Mouse (Mus musculus) thymus, postnatal 0 days (tissue): ENCODE results near the gene Pole. TPM values are rescaled to one million over a fixed set of nuclear protein-coding genes. Genes with fewer than 3 reads are reported as not detected.
A peak's percentile ranks its signal among the peaks of the same experiment; 100 is the strongest.

Experiments
- DNase-seq: peaks from one replicate; pipeline ENCODE4 v3.0.0-alpha.2; 2015; ENCODE audit warnings: low spot score
- polyA plus RNA-seq: library from polyadenylated mRNA; unstranded; fragments of >200 nt; fragmentation: Nextera tagmentation; extraction: Ambion mirVana; gene quantifications from 2 replicates; pipeline ENCODE4 v1.2.1, GENCODE M21; 2015

Pole gene
- polyA plus RNA-seq, 1 experiment from 2014 or later: 21.0 TPM

GRCm38 (mm10) chr5:110342648-110343284, 56.7 kb downstream of the Pole start, which contains the start of gene P2rx2:
Gene P2rx2, minus strand, starts transcription at chr5:110343212.
- peak; percentile 41 for DNase-seq

DNA sequence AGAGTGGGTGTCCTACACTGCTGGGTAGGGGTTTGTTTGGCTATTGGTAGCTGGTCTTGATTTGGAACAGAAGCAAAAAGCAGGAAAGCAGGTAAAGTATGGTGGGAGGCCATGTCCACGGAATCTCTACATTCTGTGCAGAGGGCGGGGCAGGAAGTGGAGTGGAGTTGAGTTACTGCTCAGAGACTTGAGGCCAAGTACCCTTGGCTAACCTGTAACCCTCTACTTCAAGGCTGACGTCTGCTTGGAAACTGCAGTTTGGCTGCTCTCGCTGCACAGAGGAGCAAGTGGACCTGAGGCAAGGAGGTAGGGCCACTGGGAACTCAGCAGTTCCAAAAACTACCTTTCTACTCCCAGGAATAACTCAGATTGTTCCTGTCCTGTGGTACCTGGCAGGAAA, 58.4 kb downstream of the Pole start, which contains the start of gene Lrcol1:
Gene Lrcol1 (plus strand): TSS at position 207 of the 400 bp plus-strand sequence.
- no peak for DNase-seq

DNA sequence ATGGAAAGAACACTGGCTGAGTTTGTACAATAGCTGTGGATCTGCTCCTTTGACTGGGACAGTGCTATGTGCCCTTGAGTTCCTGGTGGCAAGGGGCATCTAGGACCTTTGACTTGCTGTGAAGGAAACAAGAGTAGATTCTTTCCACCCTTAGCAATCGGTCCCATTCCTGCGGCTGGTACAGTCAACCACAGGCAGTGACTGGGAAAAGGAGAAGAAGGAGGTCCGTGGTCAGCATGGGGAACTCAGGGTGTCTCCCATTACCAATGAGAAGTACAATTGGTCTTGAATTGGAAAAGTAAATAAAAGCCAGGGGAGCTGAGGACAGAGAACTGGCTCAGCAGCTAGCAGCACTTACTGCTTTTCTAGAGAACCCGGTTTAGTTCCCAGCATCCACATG, 59.4 kb downstream of the Pole start:
- no peak for DNase-seq

- no peak for DNase-seq
These were observed 60.9 kb downstream of the Pole start for GRCm38 (mm10) chr5:110347006-110347405.

GRCm38 (mm10) chr5:110354716-110355115, 68.6 kb downstream of the Pole start:
- DNase-seq: peak; percentile 55

- DNase-seq: peak; percentile 81
These were observed 71.5 kb downstream of the Pole start for GRCm38 (mm10) chr5:110357531-110358179.

GRCm38 (mm10) chr5:110361465-110361864, 75.4 kb downstream of the Pole start:
- no peak for DNase-seq

- no peak for DNase-seq
These were observed 76.7 kb downstream of the Pole start for GRCm38 (mm10) chr5:110362813-110363178.

DNA sequence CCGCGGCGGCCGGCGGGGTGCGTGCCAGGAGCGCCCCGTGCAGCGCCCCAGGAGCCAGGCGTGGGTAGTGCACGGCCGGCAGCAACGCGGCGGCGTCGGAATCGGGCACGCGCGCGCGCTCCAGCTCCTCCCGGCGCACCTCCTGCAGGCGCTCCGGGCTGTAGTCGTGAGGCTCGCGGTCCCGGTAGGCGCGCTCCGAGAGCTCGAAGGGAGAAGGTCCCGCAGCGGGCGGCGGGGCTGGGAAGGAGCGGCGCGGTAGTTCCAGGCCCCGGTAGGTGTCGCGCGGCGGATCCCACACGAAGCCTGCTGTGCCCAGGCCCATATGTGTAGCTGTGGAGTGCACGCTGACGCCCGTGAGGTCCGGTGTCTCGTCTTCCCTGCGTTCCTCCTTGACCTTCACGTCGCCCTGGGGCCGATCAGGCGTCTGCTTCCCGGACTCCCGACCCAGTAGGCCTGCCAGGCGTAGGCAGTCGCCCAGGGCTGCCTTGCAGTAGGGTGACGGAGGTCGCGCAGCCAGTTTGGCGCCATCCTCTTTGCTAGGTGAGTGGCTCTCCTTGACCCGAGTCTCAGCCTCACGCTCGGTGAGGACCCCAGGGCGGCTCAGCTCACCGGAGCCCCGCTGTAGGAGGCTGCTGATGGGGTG, 77.2 kb downstream of the Pole start:
- DNase-seq: peak; percentile 78

DNA sequence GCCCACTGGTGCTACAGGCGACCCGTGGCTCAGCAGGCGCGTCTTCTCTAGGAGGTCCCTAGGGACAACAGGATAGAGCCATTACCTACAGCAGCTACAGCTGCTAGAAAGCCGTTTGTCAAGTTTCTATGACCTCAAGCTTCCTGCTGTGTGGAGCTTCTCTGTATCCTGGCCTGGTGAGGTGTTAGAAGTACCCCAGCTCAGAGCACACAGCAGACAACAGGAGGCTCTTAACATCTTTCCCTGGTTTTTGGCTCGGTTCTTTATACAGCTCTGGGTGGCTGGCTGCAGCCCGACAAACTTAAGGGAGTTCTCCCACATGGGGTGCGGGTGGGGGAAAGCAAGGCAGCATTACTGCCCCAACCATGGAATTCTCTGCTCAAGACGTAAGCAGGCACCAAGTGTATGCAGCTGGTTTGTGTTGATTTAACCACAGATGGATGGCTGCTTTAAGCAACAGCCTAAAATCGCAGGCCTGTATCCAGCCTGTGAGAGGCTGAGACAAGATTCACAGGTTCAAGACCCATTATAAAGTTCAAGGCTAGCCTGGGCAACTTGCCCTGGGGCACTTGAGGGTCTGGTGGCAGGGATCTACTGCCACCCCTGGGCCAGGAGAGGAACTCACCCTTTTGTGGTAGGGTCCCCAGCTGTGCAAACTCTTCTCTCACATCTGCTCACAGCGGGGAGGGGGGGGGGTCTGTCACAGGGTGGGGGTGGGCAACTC, 77.9 kb downstream of the Pole start:
- DNase-seq: no peak

- DNase-seq: peak; percentile 58
These were observed 90.8 kb downstream of the Pole start for GRCm38 (mm10) chr5:110376802-110377433.

GRCm38 (mm10) chr5:110378181-110378583, 92.1 kb downstream of the Pole start:
- DNase-seq: no peak

DNA sequence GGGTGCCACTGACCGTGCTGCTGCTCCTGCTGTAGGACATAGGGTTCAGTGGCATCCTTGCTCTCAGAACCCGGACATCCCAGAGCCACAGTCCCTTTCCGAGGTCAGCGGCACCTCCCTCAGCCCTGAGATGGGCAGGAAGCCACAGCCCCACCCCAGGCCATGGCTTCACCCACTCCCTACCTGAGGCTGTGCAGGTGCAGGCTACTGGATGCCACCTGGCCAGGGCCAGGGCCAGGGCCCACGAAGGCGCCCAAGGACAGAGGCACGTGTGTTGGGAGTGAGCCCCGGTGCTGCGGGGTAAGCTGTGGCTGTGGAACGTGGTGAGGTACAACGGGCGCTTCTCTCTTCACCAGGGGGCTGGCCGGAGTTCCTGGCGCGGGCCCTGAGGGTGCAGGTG, 93.0 kb downstream of the Pole start:
- DNase-seq: no peak

GRCm38 (mm10) chr5:110379823-110380222, 93.7 kb downstream of the Pole start:
- no peak for DNase-seq

GRCm38 (mm10) chr5:110384491-110384890, 98.4 kb downstream of the Pole start:
- DNase-seq: no peak

DNA sequence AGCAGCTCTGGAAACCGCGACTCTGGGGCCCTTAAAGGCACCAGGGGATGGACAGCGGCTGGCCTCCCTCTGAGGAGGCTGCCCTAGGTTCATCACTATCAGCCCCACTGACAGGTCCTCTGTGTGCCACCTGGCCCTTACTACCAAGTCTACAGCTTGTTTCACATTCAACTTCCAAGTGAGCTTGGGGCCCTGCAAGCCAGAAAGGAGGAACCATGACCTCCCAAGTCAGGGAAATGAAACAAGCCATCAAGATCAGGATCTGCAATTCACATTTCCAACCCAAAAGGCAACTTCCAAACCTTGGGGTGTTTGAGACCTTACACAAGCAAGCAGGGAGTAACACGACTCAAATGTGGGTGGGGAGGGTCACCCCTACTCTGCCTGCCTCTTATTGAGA, 99.2 kb downstream of the Pole start:
- DNase-seq: no peak

DNA sequence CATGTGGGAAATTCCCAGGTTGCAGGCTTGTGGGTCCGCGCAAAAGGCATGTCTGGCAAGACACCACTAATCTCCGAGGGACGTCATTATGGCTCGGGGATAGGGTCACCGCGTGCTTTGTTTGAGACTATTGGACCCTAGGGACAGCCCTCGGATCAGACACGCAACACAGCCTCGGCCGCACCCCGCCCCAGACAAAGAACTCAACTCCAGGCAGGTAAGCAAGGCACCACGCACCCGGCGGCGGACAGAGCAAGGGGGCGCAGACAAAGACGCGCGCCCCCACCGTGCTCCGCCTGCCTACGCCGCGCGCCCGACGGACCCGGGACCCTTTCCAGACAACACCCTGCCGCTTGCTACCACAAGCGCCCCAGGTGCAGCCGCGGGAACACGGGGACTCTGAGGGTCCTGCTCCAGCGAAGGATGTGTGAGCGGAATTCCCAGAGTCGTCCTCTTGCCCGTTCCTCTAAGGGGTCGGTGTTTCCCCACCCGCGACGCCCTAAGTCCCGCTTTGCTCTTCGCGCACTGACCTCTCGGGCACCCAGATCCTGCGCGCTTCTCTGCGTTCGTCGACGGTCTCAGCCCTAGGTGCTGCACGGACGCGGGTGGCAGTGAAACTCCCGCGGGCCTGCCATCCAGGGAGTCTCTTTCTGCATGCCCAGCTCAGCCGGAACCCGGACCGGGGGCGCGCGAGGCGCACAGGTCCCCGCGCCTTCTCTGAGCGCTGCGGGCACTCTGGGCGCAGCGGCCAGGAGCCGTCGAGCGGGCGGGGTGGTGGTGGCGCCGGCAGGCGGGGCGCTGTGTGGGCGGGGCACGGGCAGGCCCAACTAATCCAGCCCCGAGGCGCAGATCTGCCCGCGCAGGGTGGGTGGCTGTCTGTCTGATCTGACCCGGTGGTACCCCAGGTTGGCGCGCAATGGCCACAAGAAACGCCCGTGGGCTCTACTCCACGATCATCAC, 100.5 kb downstream of the Pole start:
- DNase-seq: no peak
